Mouse (Mus musculus) testis, adult 10 weeks (tissue): Measurements from ENCODE around the gene Zcchc13. TPM values are rescaled to one million over a fixed set of nuclear protein-coding genes. Genes with fewer than 3 reads are reported as not detected.

Experiments used
- polyA plus RNA-seq: library from polyadenylated mRNA; stranded (reverse); fragments of 350-450 nt; fragmentation: Illumina TruSeq; extraction: RNeasy Lipid Tissue Mini Kit (QIAGEN cat#74804); gene quantifications from one replicate; pipeline ENCODE4 v1.2.3, GENCODE M21; 2014; ENCODE audit warnings: low read depth, low replicate concordance

The Zcchc13 gene
- 116 TPM for polyA plus RNA-seq

GRCm38 (mm10) chrX:103630303-103630702 is at the start of gene Zcchc13:
Gene Zcchc13 (plus strand): TSS chrX:103630586.

Other genes starting within 250 kb of the Zcchc13 start
- gene Tsx, start 216.1 kb upstream of the Zcchc13 start, polyA plus RNA-seq, result 175 TPM
- gene Gm26992, start 208.6 kb upstream of the Zcchc13 start, polyA plus RNA-seq, result not detected
- gene Slc16a2, start 191.4 kb downstream of the Zcchc13 start, polyA plus RNA-seq, result 1.6 TPM